In genomic region chr9:120089125-120089524, GRCm38 (mm10) we compare ENCODE assay signal across 30 mouse cellular contexts. TPM values are rescaled to one million over a fixed set of nuclear protein-coding genes. Genes with fewer than 3 reads are reported as not detected.
DNase-seq lines count a peak whose midpoint lies in the region; ATAC-seq and TF ChIP-seq lines count a peak whose summit lies in the region.
"Had no signal": no experiment of that assay in that cellular context is flagged by ENCODE, and none has a peak within 500 bp of the region (broad histone marks: within the 10 kb centered on the region; RNA-seq: fewer than 3 reads in every experiment).

No protein-coding gene starts in this region.

- no peaks in the 10 kb centered on the region for H3K4me1 ChIP-seq in intestine, postnatal 0 days (replicated peaks; ENCODE audit: control insufficient read depth, insufficient read depth, low read length)
- H3K4me1 ChIP-seq in intestine, embryonic 15.5 days (replicated peaks) = no peaks in the 10 kb centered on the region
- no peaks in the 10 kb centered on the region for H3K4me1 ChIP-seq in midbrain, embryonic 11.5 days (ENCODE audit: control insufficient read depth, insufficient read depth, low read length)
- H3K4me1 ChIP-seq in midbrain, embryonic 15.5 days = no peaks in the 10 kb centered on the region
- H3K4me1 ChIP-seq in MEL (ENCODE audit: control insufficient read depth in 1 of 2, insufficient read depth in 2 of 2, low read length in 2 of 2) = no peaks in the 10 kb centered on the region
- H3K4me1 ChIP-seq in stomach, postnatal 0 days (replicated peaks; ENCODE audit: control insufficient read depth, insufficient read depth) = no peaks in the 10 kb centered on the region
- H3K4me1 ChIP-seq: forebrain, embryonic 10.5 days; hindbrain, embryonic 12.5 days; limb, embryonic 13.5 days; liver, embryonic 15.5 days; midbrain, embryonic 12.5 days; stomach, embryonic 15.5 days had no signal

- no peak for ATAC-seq in intestine, postnatal 0 days
- ATAC-seq in intestine, embryonic 15.5 days = no peak
- ATAC-seq in midbrain, embryonic 11.5 days (ENCODE audit: low FRiP score) = no peak
- ATAC-seq in midbrain, embryonic 15.5 days (replicated peaks) = no peak
- no peak for ATAC-seq in stomach, postnatal 0 days (ENCODE audit: low FRiP score, low TSS enrichment)

- DNase-seq in midbrain, embryonic 11.5 days (ENCODE audit: low spot score, missing footprints) = peak; percentile 71
- peak; percentile 32 for DNase-seq in MEL (ENCODE audit: low read depth, low spot score)
- no peak for DNase-seq in stomach, postnatal 0 days (ENCODE audit: low spot score)
- no peak for DNase-seq in left cerebral cortex, postnatal 10 days (ENCODE audit: extremely low spot score in 1 of 2, low spot score in 2 of 2)
- DNase-seq: cerebellum, adult 11 months; cerebellum, postnatal 10 days; kidney, adult 2 months; kidney, postnatal 14 days; layer of hippocampus, postnatal 36 days; lung, postnatal 10 days; thymus, adult 18-20 months had no signal

- H3K9me3 ChIP-seq in intestine, postnatal 0 days (ENCODE audit: control insufficient read depth) = 0 out of 2 replicates have a peak, but pooled peaks cover 2% of the 10 kb centered on the region
- H3K9me3 ChIP-seq in intestine, embryonic 15.5 days = no peaks in the 10 kb centered on the region
- H3K9me3 ChIP-seq in midbrain, embryonic 11.5 days (ENCODE audit: control insufficient read depth, low read length) = no peaks in the 10 kb centered on the region
- H3K9me3 ChIP-seq in midbrain, embryonic 15.5 days = no peaks in the 10 kb centered on the region
- H3K9me3 ChIP-seq in MEL (replicated peaks; ENCODE audit: insufficient read depth, low read length) = no peaks in the 10 kb centered on the region
- H3K9me3 ChIP-seq in stomach, postnatal 0 days (ENCODE audit: control insufficient read depth, low read length) = no peaks in the 10 kb centered on the region
- H3K9me3 ChIP-seq: forebrain, embryonic 10.5 days; hindbrain, embryonic 12.5 days; liver, embryonic 15.5 days; midbrain, embryonic 12.5 days; stomach, embryonic 15.5 days had no signal

- intact Hi-C loops in left cerebral cortex, postnatal 10 days (cut with DNase I) = no loop called here

- H3K4me3 ChIP-seq in intestine, postnatal 0 days (ENCODE audit: low read depth, low read length) = no peak overlapping the region
- H3K4me3 ChIP-seq in intestine, embryonic 15.5 days (replicated peaks) = no peak overlapping the region
- no peak overlapping the region for H3K4me3 ChIP-seq in midbrain, embryonic 11.5 days (ENCODE audit: low read depth, low read length)
- H3K4me3 ChIP-seq in midbrain, embryonic 15.5 days = no peak overlapping the region
- no peak overlapping the region for H3K4me3 ChIP-seq in MEL (ENCODE audit: control insufficient read depth in 1 of 2, insufficient read depth in 1 of 2, low read depth in 2 of 2, low read length in 2 of 2)
- no peak overlapping the region for H3K4me3 ChIP-seq in stomach, postnatal 0 days (ENCODE audit: low read depth, low read length)
- H3K4me3 ChIP-seq: forebrain, embryonic 10.5 days; hindbrain, embryonic 12.5 days; limb, embryonic 13.5 days; liver, embryonic 15.5 days; midbrain, embryonic 12.5 days; stomach, embryonic 15.5 days had no signal

- TF ChIP-seq POLR2A in MEL (IDR thresholded peaks at IDR 0.05; ENCODE audit: control insufficient read depth in 1 of 2, insufficient read depth in 1 of 2, low read depth in 1 of 2, low read length in 2 of 2, poor library complexity in 1 of 2) = no peak

- no peaks in the 10 kb centered on the region for H3K79me2 ChIP-seq in MEL (ENCODE audit: control insufficient read depth, insufficient read depth, low read length, poor library complexity)

- H3K9ac ChIP-seq in intestine, postnatal 0 days (ENCODE audit: low read depth, low read length) = no peak overlapping the region
- H3K9ac ChIP-seq in intestine, embryonic 15.5 days = no peak overlapping the region
- H3K9ac ChIP-seq in midbrain, embryonic 11.5 days (ENCODE audit: low read length) = no peak overlapping the region
- H3K9ac ChIP-seq in midbrain, embryonic 15.5 days = no peak overlapping the region
- H3K9ac ChIP-seq in MEL (ENCODE audit: control insufficient read depth, low read depth, low read length, poor library complexity, severe bottlenecking) = no peak overlapping the region
- no peak overlapping the region for H3K9ac ChIP-seq in stomach, postnatal 0 days (ENCODE audit: low read length)
- H3K9ac ChIP-seq: hindbrain, embryonic 12.5 days; limb, embryonic 13.5 days; liver, embryonic 15.5 days; midbrain, embryonic 12.5 days; stomach, embryonic 15.5 days had no signal

- 0 out of 2 replicates have a peak, but pooled peaks have one; percentile 15 for TF ChIP-seq CTCF in intestine, postnatal 0 days (IDR thresholded peaks at IDR 0.05; ENCODE audit: low read depth)
- peak; percentile 25 to 59 (median 48); a peak in 5 of 6 replicates for TF ChIP-seq CTCF in MEL (IDR thresholded peaks at IDR 0.05 in 2 of 3, conservative IDR thresholded peaks at IDR 0.05 in 1 of 3; ENCODE audit: control insufficient read depth in 1 of 3, insufficient read depth in 1 of 3, low read depth in 2 of 3, low read length in 3 of 3, poor library complexity in 1 of 3, severe bottlenecking in 1 of 3)
- peak; percentile 30; the same call in 1 of the 2 replicates for TF ChIP-seq CTCF in stomach, postnatal 0 days (IDR thresholded peaks at IDR 0.05; ENCODE audit: low read depth)

- peak; percentile 29 for TF ChIP-seq RAD21 in MEL (IDR thresholded peaks at IDR 0.05; ENCODE audit: low read depth, low read length)

- WGBS in intestine, postnatal 0 days = 84% methylated on average over 7 of the region's 7 CpGs
- 85% methylated on average over 7 of the region's 7 CpGs for WGBS in intestine, embryonic 15.5 days
- WGBS in midbrain, embryonic 11.5 days = 83% methylated on average over 7 of the region's 7 CpGs
- 83% methylated on average over 7 of the region's 7 CpGs for WGBS in midbrain, embryonic 15.5 days
- 85% methylated on average over 7 of the region's 7 CpGs for WGBS in stomach, postnatal 0 days

- H3K36me3 ChIP-seq in intestine, postnatal 0 days (ENCODE audit: control insufficient read depth, insufficient read depth) = no peaks in the 10 kb centered on the region
- H3K36me3 ChIP-seq in intestine, embryonic 15.5 days = no peaks in the 10 kb centered on the region
- H3K36me3 ChIP-seq in midbrain, embryonic 11.5 days (ENCODE audit: control insufficient read depth, insufficient read depth, low read length) = no peaks in the 10 kb centered on the region
- H3K36me3 ChIP-seq in midbrain, embryonic 15.5 days (replicated peaks) = no peaks in the 10 kb centered on the region
- H3K36me3 ChIP-seq in MEL (ENCODE audit: control insufficient read depth in 1 of 2, insufficient read depth in 2 of 2, low read length in 2 of 2) = no peaks in the 10 kb centered on the region
- no peaks in the 10 kb centered on the region for H3K36me3 ChIP-seq in stomach, postnatal 0 days (ENCODE audit: control insufficient read depth, insufficient read depth, low read length)
- H3K36me3 ChIP-seq: forebrain, embryonic 10.5 days; hindbrain, embryonic 12.5 days; limb, embryonic 13.5 days; liver, embryonic 15.5 days; midbrain, embryonic 12.5 days; stomach, embryonic 15.5 days had no signal

- H3K27me3 ChIP-seq in intestine, postnatal 0 days (replicated peaks; ENCODE audit: control insufficient read depth, insufficient read depth, low read length) = no peaks in the 10 kb centered on the region
- no peaks in the 10 kb centered on the region for H3K27me3 ChIP-seq in intestine, embryonic 15.5 days (replicated peaks)
- no peaks in the 10 kb centered on the region for H3K27me3 ChIP-seq in midbrain, embryonic 11.5 days (ENCODE audit: control insufficient read depth, insufficient read depth, low read length)
- H3K27me3 ChIP-seq in midbrain, embryonic 15.5 days (replicated peaks) = no peaks in the 10 kb centered on the region
- no peaks in the 10 kb centered on the region for H3K27me3 ChIP-seq in MEL (ENCODE audit: control insufficient read depth in 1 of 2, insufficient read depth in 2 of 2, low read length in 2 of 2)
- no peaks in the 10 kb centered on the region for H3K27me3 ChIP-seq in stomach, postnatal 0 days (ENCODE audit: control insufficient read depth, insufficient read depth, low read length)
- H3K27me3 ChIP-seq: limb, embryonic 13.5 days; liver, embryonic 15.5 days; midbrain, embryonic 12.5 days; stomach, embryonic 15.5 days had no signal

- no peak overlapping the region for H3K4me2 ChIP-seq in intestine, postnatal 0 days (replicated peaks; ENCODE audit: low read depth)
- no peak overlapping the region for H3K4me2 ChIP-seq in intestine, embryonic 15.5 days (replicated peaks)
- no peak overlapping the region for H3K4me2 ChIP-seq in midbrain, embryonic 11.5 days
- H3K4me2 ChIP-seq in midbrain, embryonic 15.5 days = no peak overlapping the region
- H3K4me2 ChIP-seq in stomach, postnatal 0 days (replicated peaks; ENCODE audit: low read depth) = no peak overlapping the region
- H3K4me2 ChIP-seq: hindbrain, embryonic 12.5 days; limb, embryonic 13.5 days; liver, embryonic 15.5 days; midbrain, embryonic 12.5 days; stomach, embryonic 15.5 days had no signal

- TF ChIP-seq EP300 in MEL (IDR thresholded peaks at IDR 0.05; ENCODE audit: low read depth in 1 of 2, low read length in 2 of 2) = no peak
- TF ChIP-seq EP300 in stomach, postnatal 0 days (optimal IDR thresholded peaks at IDR 0.05) = no peak

- H3K27ac ChIP-seq in intestine, postnatal 0 days (ENCODE audit: low read depth, low read length) = no peak overlapping the region
- H3K27ac ChIP-seq in intestine, embryonic 15.5 days = no peak overlapping the region
- H3K27ac ChIP-seq in midbrain, embryonic 11.5 days (ENCODE audit: low read depth, low read length) = no peak overlapping the region
- H3K27ac ChIP-seq in midbrain, embryonic 15.5 days = no peak overlapping the region
- H3K27ac ChIP-seq in MEL (ENCODE audit: control insufficient read depth, low read depth, low read length) = no peak overlapping the region
- no peak overlapping the region for H3K27ac ChIP-seq in stomach, postnatal 0 days (replicated peaks)
- H3K27ac ChIP-seq: forebrain, embryonic 10.5 days; hindbrain, embryonic 12.5 days; limb, embryonic 13.5 days; liver, embryonic 15.5 days; midbrain, embryonic 12.5 days; stomach, embryonic 15.5 days had no signal

RNA-seq across cellular contexts. Expression of gene Ccr8, which starts 2.8 kb away (rescaled TPM):
- 0.25 and 0.42 TPM in 2 replicates for polyA plus RNA-seq in intestine, postnatal 0 days (2015; fragmentation: Nextera tagmentation; extraction: Ambion mirVana)
- polyA plus RNA-seq in intestine, embryonic 15.5 days (2015; fragmentation: Nextera tagmentation; extraction: Ambion mirVana) = 0.14 and 0.40 TPM in 2 replicates
- polyA plus RNA-seq in midbrain, embryonic 11.5 days (2014; fragmentation: Nextera tagmentation; extraction: Ambion mirVana) = not detected in 2 replicates
- not detected in 2 replicates for polyA plus RNA-seq in midbrain, embryonic 15.5 days (2015; fragmentation: Nextera tagmentation; extraction: Ambion mirVana)
- total RNA-seq in MEL (2012; rRNA removed) = not detected in 2 replicates
- not detected for polyA plus RNA-seq in MEL (2012; ENCODE audit: insufficient read depth in 1 of 2, insufficient read length in 2 of 2, low read depth in 1 of 2, low replicate concordance in 2 of 2, missing spikeins in 1 of 2)
- polyA plus RNA-seq in stomach, postnatal 0 days (2015; fragmentation: Nextera tagmentation; extraction: Ambion mirVana) = 0.07 and 0.13 TPM in 2 replicates
- total RNA-seq in left cerebral cortex, postnatal 10 days (2021) = not detected
- total RNA-seq: adrenal gland, postnatal 4 days; gastrocnemius, postnatal 4 days; heart, postnatal 25 days; layer of hippocampus, adult 18-20 months; layer of hippocampus, postnatal 36 days; left cerebral cortex, postnatal 25 days; monocyte, adult 5-6 weeks; neutrophil, adult 5-6 weeks had no signal
- polyA plus RNA-seq: C2C12; embryonic facial prominence, embryonic 11.5 days; forebrain, embryonic 10.5 days; heart, embryonic 14.5 days; hindbrain, embryonic 12.5 days; midbrain, embryonic 12.5 days had no signal

RNA-seq across cellular contexts. Expression of gene Cx3cr1, which starts 19.4 kb away (rescaled TPM):
- polyA plus RNA-seq in intestine, postnatal 0 days (2015; fragmentation: Nextera tagmentation; extraction: Ambion mirVana) = 5.4 and 6.5 TPM in 2 replicates
- polyA plus RNA-seq in intestine, embryonic 15.5 days (2015; fragmentation: Nextera tagmentation; extraction: Ambion mirVana) = 9.6 and 10.9 TPM in 2 replicates
- polyA plus RNA-seq in midbrain, embryonic 11.5 days (2014; fragmentation: Nextera tagmentation; extraction: Ambion mirVana) = 2.9 and 4.3 TPM in 2 replicates
- 8.0 and 8.1 TPM in 2 replicates for polyA plus RNA-seq in midbrain, embryonic 15.5 days (2015; fragmentation: Nextera tagmentation; extraction: Ambion mirVana)
- not detected in 2 replicates for total RNA-seq in MEL (2012; rRNA removed)
- not detected for polyA plus RNA-seq in MEL (2012; ENCODE audit: insufficient read depth in 1 of 2, insufficient read length in 2 of 2, low read depth in 1 of 2, low replicate concordance in 2 of 2, missing spikeins in 1 of 2)
- 8.6 and 9.5 TPM in 2 replicates for polyA plus RNA-seq in stomach, postnatal 0 days (2015; fragmentation: Nextera tagmentation; extraction: Ambion mirVana)
- 10 to 100 TPM; 31.9 to 33.5 TPM for total RNA-seq in left cerebral cortex, postnatal 10 days (2021)

RNA-seq across cellular contexts. Expression of gene Slc25a38, which starts 21.0 kb away (rescaled TPM):
- polyA plus RNA-seq in intestine, postnatal 0 days (2015; fragmentation: Nextera tagmentation; extraction: Ambion mirVana) = 15.8 and 16.1 TPM in 2 replicates
- polyA plus RNA-seq in intestine, embryonic 15.5 days (2015; fragmentation: Nextera tagmentation; extraction: Ambion mirVana) = 25.2 and 30.2 TPM in 2 replicates
- polyA plus RNA-seq in midbrain, embryonic 11.5 days (2014; fragmentation: Nextera tagmentation; extraction: Ambion mirVana) = 33.9 and 36.7 TPM in 2 replicates
- polyA plus RNA-seq in midbrain, embryonic 15.5 days (2015; fragmentation: Nextera tagmentation; extraction: Ambion mirVana) = 41.5 and 48.3 TPM in 2 replicates
- 76.1 and 87.6 TPM in 2 replicates for total RNA-seq in MEL (2012; rRNA removed)
- 10 to 100 TPM in 1 of 2 experiments, not detected in 1; 81.3 TPM for polyA plus RNA-seq in MEL (2012; ENCODE audit: insufficient read depth in 1 of 2, insufficient read length in 2 of 2, low read depth in 1 of 2, low replicate concordance in 2 of 2, missing spikeins in 1 of 2)
- 16.3 and 18.2 TPM in 2 replicates for polyA plus RNA-seq in stomach, postnatal 0 days (2015; fragmentation: Nextera tagmentation; extraction: Ambion mirVana)
- 10 to 100 TPM; 24.5 to 26.6 TPM for total RNA-seq in left cerebral cortex, postnatal 10 days (2021)

RNA-seq across cellular contexts. Expression of gene Rpsa, which starts 38.4 kb away (rescaled TPM):
- polyA plus RNA-seq in intestine, postnatal 0 days (2015; fragmentation: Nextera tagmentation; extraction: Ambion mirVana) = 654 and 675 TPM in 2 replicates
- 1,311 and 1,452 TPM in 2 replicates for polyA plus RNA-seq in intestine, embryonic 15.5 days (2015; fragmentation: Nextera tagmentation; extraction: Ambion mirVana)
- polyA plus RNA-seq in midbrain, embryonic 11.5 days (2014; fragmentation: Nextera tagmentation; extraction: Ambion mirVana) = 1,378 and 1,482 TPM in 2 replicates
- 917 and 949 TPM in 2 replicates for polyA plus RNA-seq in midbrain, embryonic 15.5 days (2015; fragmentation: Nextera tagmentation; extraction: Ambion mirVana)
- total RNA-seq in MEL (2012; rRNA removed) = 1,584 and 1,827 TPM in 2 replicates
- 1,000 to 10,000 TPM in 1 of 2 experiments, 100 to 1,000 TPM in 1; 726 to 4,532 TPM for polyA plus RNA-seq in MEL (2012; ENCODE audit: insufficient read depth in 1 of 2, insufficient read length in 2 of 2, low read depth in 1 of 2, low replicate concordance in 2 of 2, missing spikeins in 1 of 2)
- polyA plus RNA-seq in stomach, postnatal 0 days (2015; fragmentation: Nextera tagmentation; extraction: Ambion mirVana) = 941 and 957 TPM in 2 replicates
- 100 to 1,000 TPM; 711 to 726 TPM for total RNA-seq in left cerebral cortex, postnatal 10 days (2021)

Comparison
In these comparisons a context has a peak if more than half of its experiments do, and no peak if none do; other contexts are left out.
1. DNase-seq: peak in midbrain, embryonic 11.5 days (single experiment) and MEL (single experiment); none in stomach, postnatal 0 days (single experiment) and left cerebral cortex, postnatal 10 days (0 of 2).
2. Peak in every context shown above with its lines, with median percentiles within 50 percentile points of each other: CTCF ChIP-seq.